In the genomic region with DNA sequence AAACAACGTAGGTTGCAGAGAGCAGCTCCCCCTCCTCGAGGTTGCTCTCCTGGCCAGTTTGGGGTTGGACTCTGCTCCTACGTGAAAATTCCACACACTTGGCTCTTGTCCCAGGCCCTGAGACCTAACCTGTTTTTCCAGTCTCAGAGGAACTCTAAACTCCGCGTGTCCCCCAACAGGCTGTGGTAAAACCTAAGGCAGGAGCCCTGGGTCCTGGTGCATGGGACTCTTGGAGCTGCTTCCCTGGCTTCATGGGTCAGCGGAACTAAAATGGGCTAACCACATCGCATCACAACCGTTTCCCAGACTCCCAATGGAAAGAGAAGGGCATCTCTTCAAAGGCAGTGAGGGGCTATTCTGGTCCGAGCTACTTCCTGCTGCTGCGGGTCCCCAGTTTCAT, we compare ENCODE assay signal across 8 mouse cellular contexts. TPM values are rescaled to one million over a fixed set of nuclear protein-coding genes. Genes with fewer than 3 reads are reported as not detected.
DNase-seq lines count a peak whose midpoint lies in the region; ATAC-seq and TF ChIP-seq lines count a peak whose summit lies in the region.

No protein-coding gene starts in this region.

- H3K4me3 ChIP-seq in heart, embryonic 15.5 days: peak overlapping the region; percentile 77
- H3K4me3 ChIP-seq in embryonic facial prominence, embryonic 13.5 days: peak overlapping the region; percentile 80
- peak overlapping the region; percentile 86 for H3K4me3 ChIP-seq in kidney, adult 2 months (ENCODE audit: insufficient read depth, low read depth, low read length)
- H3K4me3 ChIP-seq in lung, embryonic 15.5 days: peak overlapping the region; percentile 69
- H3K4me3 ChIP-seq in stomach, embryonic 14.5 days (ENCODE audit: low read depth, low read length): peak overlapping the region; percentile 72

- H3K4me2 ChIP-seq in heart, embryonic 15.5 days: peak overlapping the region; percentile 72
- peak overlapping the region; percentile 77 for H3K4me2 ChIP-seq in embryonic facial prominence, embryonic 13.5 days
- H3K4me2 ChIP-seq in lung, embryonic 15.5 days: peak overlapping the region; percentile 77
- peak overlapping the region; percentile 83 for H3K4me2 ChIP-seq in stomach, embryonic 14.5 days (replicated peaks; ENCODE audit: low read depth, low read length)

- intact Hi-C loops in heart, postnatal 14 days (cut with DNase I): no loop called here

- H3K4me1 ChIP-seq in heart, embryonic 15.5 days (replicated peaks): peaks cover 13% of the 10 kb centered on the region
- peaks cover 20% of the 10 kb centered on the region for H3K4me1 ChIP-seq in embryonic facial prominence, embryonic 13.5 days
- no peaks in the 10 kb centered on the region; the same call in 1 of the 2 replicates for H3K4me1 ChIP-seq in kidney, adult 2 months (ENCODE audit: control insufficient read depth, insufficient read depth, low read length)
- H3K4me1 ChIP-seq in lung, embryonic 15.5 days: peaks cover 8% of the 10 kb centered on the region; the same call in 1 of the 2 replicates
- H3K4me1 ChIP-seq in stomach, embryonic 14.5 days (ENCODE audit: control insufficient read depth, insufficient read depth, low read length): peaks cover 8% of the 10 kb centered on the region; the same call in 1 of the 2 replicates

- ATAC-seq in heart, embryonic 15.5 days (replicated peaks; ENCODE audit: insufficient number of reproducible peaks, insufficient read depth, low FRiP score, low read depth): peak; percentile 33; the same call in 1 of the 2 replicates
- ATAC-seq in embryonic facial prominence, embryonic 13.5 days (ENCODE audit: insufficient number of reproducible peaks, insufficient read depth, low FRiP score, low TSS enrichment, low read depth): peak; percentile 70; the same call in 1 of the 2 replicates
- peak; percentile 71 for ATAC-seq in lung, embryonic 15.5 days (ENCODE audit: borderline replicate concordance, extremely low read depth, low FRiP score, low TSS enrichment)
- ATAC-seq in stomach, embryonic 14.5 days (ENCODE audit: insufficient number of reproducible peaks, insufficient read depth, low FRiP score, low read depth): peak; percentile 56; the same call in 1 of the 2 replicates

- no peak for TF ChIP-seq CTCF in kidney, adult 2 months (conservative IDR thresholded peaks at IDR 0.05; ENCODE audit: insufficient read depth, insufficient read length, low read depth, low read length)

- TF ChIP-seq POLR2A in kidney, adult 2 months (IDR thresholded peaks at IDR 0.05; ENCODE audit: low read depth, low read length): no peak

- peak overlapping the region; percentile 76 for H3K27ac ChIP-seq in heart, embryonic 15.5 days
- H3K27ac ChIP-seq in embryonic facial prominence, embryonic 13.5 days: peak overlapping the region; percentile 84
- H3K27ac ChIP-seq in kidney, adult 2 months (ENCODE audit: insufficient read depth, low read depth, low read length): peak overlapping the region; percentile 72
- peak overlapping the region; percentile 94 for H3K27ac ChIP-seq in lung, embryonic 15.5 days
- peak overlapping the region; percentile 78 for H3K27ac ChIP-seq in stomach, embryonic 14.5 days (ENCODE audit: low read length)

- H3K36me3 ChIP-seq in heart, embryonic 15.5 days: peaks cover 16% of the 10 kb centered on the region
- H3K36me3 ChIP-seq in embryonic facial prominence, embryonic 13.5 days: peaks cover 27% of the 10 kb centered on the region
- H3K36me3 ChIP-seq in kidney, adult 2 months (ENCODE audit: control insufficient read depth, insufficient read depth, low read length): peaks cover 1% of the 10 kb centered on the region; the same call in 1 of the 2 replicates
- peaks cover 11% of the 10 kb centered on the region for H3K36me3 ChIP-seq in lung, embryonic 15.5 days
- peaks cover 11% of the 10 kb centered on the region for H3K36me3 ChIP-seq in stomach, embryonic 14.5 days (ENCODE audit: control insufficient read depth, insufficient read depth, low read length)

- DNase-seq in heart, postnatal 14 days: no peak
- peak; percentile 90 for DNase-seq in kidney, adult 2 months
- DNase-seq in left cerebral cortex, adult 9 months (ENCODE audit: low spot score in 2 of 2): no peak
- no peak for DNase-seq in MN1 (ENCODE audit: low spot score)

- peak overlapping the region; percentile 81 for H3K9ac ChIP-seq in heart, embryonic 15.5 days
- peak overlapping the region; percentile 83 for H3K9ac ChIP-seq in embryonic facial prominence, embryonic 13.5 days
- H3K9ac ChIP-seq in lung, embryonic 15.5 days: peak overlapping the region; percentile 74
- H3K9ac ChIP-seq in stomach, embryonic 14.5 days (replicated peaks; ENCODE audit: low read depth, low read length): no peak overlapping the region; the same call in 1 of the 2 replicates

- H3K27me3 ChIP-seq in heart, embryonic 15.5 days: no peaks in the 10 kb centered on the region
- no peaks in the 10 kb centered on the region for H3K27me3 ChIP-seq in embryonic facial prominence, embryonic 13.5 days
- no peaks in the 10 kb centered on the region for H3K27me3 ChIP-seq in kidney, adult 2 months (replicated peaks; ENCODE audit: control insufficient read depth, insufficient read depth, low read length)
- H3K27me3 ChIP-seq in lung, embryonic 15.5 days: no peaks in the 10 kb centered on the region
- H3K27me3 ChIP-seq in stomach, embryonic 14.5 days (ENCODE audit: control insufficient read depth, insufficient read depth, low read length): no peaks in the 10 kb centered on the region

- WGBS in heart, embryonic 15.5 days: 2% methylated on average over 10 of the region's 10 CpGs
- WGBS in embryonic facial prominence, embryonic 13.5 days: under 1% methylated on average over 10 of the region's 10 CpGs
- WGBS in kidney, adult 2 months: under 1% methylated on average over 10 of the region's 10 CpGs
- 2% methylated on average over 10 of the region's 10 CpGs for WGBS in lung, embryonic 15.5 days
- 0% methylated on average over 10 of the region's 10 CpGs for WGBS in stomach, embryonic 14.5 days

- no peaks in the 10 kb centered on the region for H3K9me3 ChIP-seq in heart, embryonic 15.5 days (replicated peaks)
- no peaks in the 10 kb centered on the region for H3K9me3 ChIP-seq in embryonic facial prominence, embryonic 13.5 days
- no peaks in the 10 kb centered on the region for H3K9me3 ChIP-seq in lung, embryonic 15.5 days
- H3K9me3 ChIP-seq in stomach, embryonic 14.5 days (ENCODE audit: control insufficient read depth, low read depth, low read length): no peaks in the 10 kb centered on the region

RNA-seq across cellular contexts. Expression of a gene that starts 1.9 kb away (rescaled TPM):
- polyA plus RNA-seq in heart, embryonic 15.5 days (2015; fragmentation: Nextera tagmentation; extraction: Ambion mirVana): 47.0 and 50.3 TPM in 2 replicates
- total RNA-seq in heart, postnatal 14 days (2021): 10 to 100 TPM; 17.7 to 18.4 TPM
- polyA plus RNA-seq in embryonic facial prominence, embryonic 13.5 days (2015; fragmentation: Nextera tagmentation; extraction: Ambion mirVana): 74.7 and 81.3 TPM in 2 replicates
- polyA plus RNA-seq in kidney, adult 2 months (2012; rRNA removed): 199 and 263 TPM in 2 replicates
- 84.1 and 85.3 TPM in 2 replicates for polyA plus RNA-seq in lung, embryonic 15.5 days (2015; fragmentation: Nextera tagmentation; extraction: Ambion mirVana)
- polyA plus RNA-seq in stomach, embryonic 14.5 days (2014; fragmentation: Nextera tagmentation; extraction: Ambion mirVana): 94.8 and 98.5 TPM in 2 replicates

RNA-seq across cellular contexts. Expression of a gene that starts 48.2 kb away (rescaled TPM):
- 14.6 and 17.0 TPM in 2 replicates for polyA plus RNA-seq in heart, embryonic 15.5 days (2015; fragmentation: Nextera tagmentation; extraction: Ambion mirVana)
- total RNA-seq in heart, postnatal 14 days (2021): 10 to 100 TPM; 26.8 to 27.6 TPM
- 8.5 and 9.1 TPM in 2 replicates for polyA plus RNA-seq in embryonic facial prominence, embryonic 13.5 days (2015; fragmentation: Nextera tagmentation; extraction: Ambion mirVana)
- 4.3 and 5.3 TPM in 2 replicates for polyA plus RNA-seq in kidney, adult 2 months (2012; rRNA removed)
- polyA plus RNA-seq in lung, embryonic 15.5 days (2015; fragmentation: Nextera tagmentation; extraction: Ambion mirVana): 8.6 and 9.1 TPM in 2 replicates
- polyA plus RNA-seq in stomach, embryonic 14.5 days (2014; fragmentation: Nextera tagmentation; extraction: Ambion mirVana): 8.7 and 9.1 TPM in 2 replicates
